Mouse (Mus musculus): Measurements from ENCODE around the gene Eif1ad. TPM values are rescaled to one million over a fixed set of nuclear protein-coding genes. Genes with fewer than 3 reads are reported as not detected.
A peak's percentile ranks its signal among the peaks of the same experiment; 100 is the strongest.

Gene Eif1ad
- polyA plus RNA-seq, 1 experiment from 2014 or later = 71.1 TPM

- H3K27ac ChIP-seq (ENCODE audit: low read depth) = no peak overlapping the region
- DNase-seq = no peak
- H3K4me3 ChIP-seq (ENCODE audit: low read depth, low read length) = no peak overlapping the region
- H3K9ac ChIP-seq = no peak overlapping the region
- WGBS = 86% methylated on average over 2 of the region's 2 CpGs
- no peak for TF ChIP-seq CTCF (IDR thresholded peaks at IDR 0.05; ENCODE audit: low read depth)
- H3K27me3 ChIP-seq (ENCODE audit: insufficient read depth, low read length) = no peaks in the 10 kb centered on the region
- H3K36me3 ChIP-seq (ENCODE audit: insufficient read depth) = peaks cover 31% of the 10 kb centered on the region
- no peak overlapping the region for H3K4me2 ChIP-seq
- H3K9me3 ChIP-seq (ENCODE audit: low read depth, low read length) = no peaks in the 10 kb centered on the region
- ATAC-seq (ENCODE audit: insufficient read depth) = no peak
- peaks cover 11% of the 10 kb centered on the region for H3K4me1 ChIP-seq (ENCODE audit: insufficient read depth)
Measured at GRCm38 (mm10) chr19:5364124-5364523, 2.4 kb upstream of the Eif1ad start.

- no peak for DNase-seq
- no peak for TF ChIP-seq CTCF (IDR thresholded peaks at IDR 0.05; ENCODE audit: low read depth)
- no peak for ATAC-seq (ENCODE audit: insufficient read depth)
- Histone ChIP-seq H3K4me3 (ENCODE audit: low read depth, low read length) (peak overlapping the region; percentile 97), H3K4me2 (peak overlapping the region; percentile 96), H3K36me3 (ENCODE audit: insufficient read depth) (peaks cover 47% of the 10 kb centered on the region), H3K27me3 (ENCODE audit: insufficient read depth, low read length) (no peaks in the 10 kb centered on the region), H3K9ac (peak overlapping the region; percentile 83), H3K27ac (ENCODE audit: low read depth) (peak overlapping the region; percentile 93; the same call in 1 of the 2 replicates), H3K9me3 (ENCODE audit: low read depth, low read length) (no peaks in the 10 kb centered on the region), H3K4me1 (ENCODE audit: insufficient read depth) (peaks cover 11% of the 10 kb centered on the region)
- whole genome bisulfite sequencing = 17% methylated on average over 11 of the region's 11 CpGs
Measured at GRCm38 (mm10) chr19:5365751-5366150, 790 bp upstream of the Eif1ad start.

GRCm38 (mm10) chr19:5367053-5367359 is 465 bp downstream of the Eif1ad start, which contains the start of gene Banf1:
Gene Banf1 (minus strand): TSS chr19:5367168.
- Histone ChIP-seq H3K4me2 (peak within 1 kb of the TSS; percentile 96), H3K9me3 (ENCODE audit: low read depth, low read length) (no peaks in the 10 kb centered on the region), H3K4me1 (ENCODE audit: insufficient read depth) (peaks cover 11% of the 10 kb centered on the region), H3K9ac (peak within 1 kb of the TSS; percentile 83), H3K27me3 (ENCODE audit: insufficient read depth, low read length) (no peaks in the 10 kb centered on the region), H3K36me3 (ENCODE audit: insufficient read depth) (peaks cover 58% of the 10 kb centered on the region), H3K4me3 (ENCODE audit: low read depth, low read length) (peak within 1 kb of the TSS; percentile 97), H3K27ac (ENCODE audit: low read depth) (peak within 1 kb of the TSS; percentile 93)
- TF ChIP-seq CTCF (IDR thresholded peaks at IDR 0.05; ENCODE audit: low read depth) = no peak
- WGBS = under 1% methylated on average over 33 of the region's 33 CpGs
- no peak for DNase-seq
- no peak for ATAC-seq (ENCODE audit: insufficient read depth)

- peaks cover 63% of the 10 kb centered on the region for H3K36me3 ChIP-seq (ENCODE audit: insufficient read depth)
- WGBS = 9% methylated on average over 11 of the region's 11 CpGs
- 0 out of 2 replicates have a peak overlapping the region, but pooled peaks have one; percentile 93 for H3K27ac ChIP-seq (ENCODE audit: low read depth)
- peaks cover 11% of the 10 kb centered on the region for H3K4me1 ChIP-seq (ENCODE audit: insufficient read depth)
- H3K9ac ChIP-seq = peak overlapping the region; percentile 83
- peak; percentile 36 for DNase-seq
- H3K9me3 ChIP-seq (ENCODE audit: low read depth, low read length) = no peaks in the 10 kb centered on the region
- peak overlapping the region; percentile 96 for H3K4me2 ChIP-seq
- peak overlapping the region; percentile 97 for H3K4me3 ChIP-seq (ENCODE audit: low read depth, low read length)
- no peaks in the 10 kb centered on the region for H3K27me3 ChIP-seq (ENCODE audit: insufficient read depth, low read length)
- ATAC-seq (ENCODE audit: insufficient read depth) = no peak
- no peak for TF ChIP-seq CTCF (IDR thresholded peaks at IDR 0.05; ENCODE audit: low read depth)
Measured at GRCm38 (mm10) chr19:5367455-5367854, 914 bp downstream of the Eif1ad start.

GRCm38 (mm10) chr19:5370932-5371331 is 4.4 kb downstream of the Eif1ad start:
- 83% methylated on average over 3 of the region's 3 CpGs for WGBS
- no peak overlapping the region for H3K27ac ChIP-seq (ENCODE audit: low read depth)
- ATAC-seq (ENCODE audit: insufficient read depth) (no peak), DNase-seq (peak; percentile 6)
- TF ChIP-seq CTCF (IDR thresholded peaks at IDR 0.05; ENCODE audit: low read depth) = peak; percentile 35
- H3K36me3 ChIP-seq (ENCODE audit: insufficient read depth) = peaks cover 58% of the 10 kb centered on the region
- H3K4me3 ChIP-seq (ENCODE audit: low read depth, low read length) = no peak overlapping the region
- no peaks in the 10 kb centered on the region for H3K27me3 ChIP-seq (ENCODE audit: insufficient read depth, low read length)
- H3K9ac ChIP-seq = no peak overlapping the region
- peaks cover 7% of the 10 kb centered on the region; the same call in 1 of the 2 replicates for H3K4me1 ChIP-seq (ENCODE audit: insufficient read depth)
- H3K9me3 ChIP-seq (ENCODE audit: low read depth, low read length) = no peaks in the 10 kb centered on the region
- no peak overlapping the region for H3K4me2 ChIP-seq

GRCm38 (mm10) chr19:5372724-5373123 is 6.2 kb downstream of the Eif1ad start:
- Histone ChIP-seq H3K4me2 (no peak overlapping the region), H3K4me1 (ENCODE audit: insufficient read depth) (peaks cover 6% of the 10 kb centered on the region; the same call in 1 of the 2 replicates), H3K36me3 (ENCODE audit: insufficient read depth) (peaks cover 70% of the 10 kb centered on the region), H3K4me3 (ENCODE audit: low read depth, low read length) (no peak overlapping the region), H3K27ac (ENCODE audit: low read depth) (no peak overlapping the region), H3K27me3 (ENCODE audit: insufficient read depth, low read length) (no peaks in the 10 kb centered on the region), H3K9me3 (ENCODE audit: low read depth, low read length) (no peaks in the 10 kb centered on the region), H3K9ac (no peak overlapping the region)
- no peak for DNase-seq
- 92% methylated on average over 7 of the region's 7 CpGs for WGBS
- no peak for ATAC-seq (ENCODE audit: insufficient read depth)
- no peak for TF ChIP-seq CTCF (IDR thresholded peaks at IDR 0.05; ENCODE audit: low read depth)

GRCm38 (mm10) chr19:5374177-5374576 is 7.6 kb downstream of the Eif1ad start:
- Histone ChIP-seq H3K4me2 (no peak overlapping the region), H3K27me3 (ENCODE audit: insufficient read depth, low read length) (no peaks in the 10 kb centered on the region), H3K4me1 (ENCODE audit: insufficient read depth) (no peaks in the 10 kb centered on the region), H3K36me3 (ENCODE audit: insufficient read depth) (peaks cover 71% of the 10 kb centered on the region), H3K9ac (no peak overlapping the region), H3K9me3 (ENCODE audit: low read depth, low read length) (no peaks in the 10 kb centered on the region), H3K4me3 (ENCODE audit: low read depth, low read length) (no peak overlapping the region), H3K27ac (ENCODE audit: low read depth) (no peak overlapping the region)
- ATAC-seq (ENCODE audit: insufficient read depth) (no peak), DNase-seq (no peak)
- TF ChIP-seq CTCF (IDR thresholded peaks at IDR 0.05; ENCODE audit: low read depth) = no peak
- 82% methylated on average over 4 of the region's 4 CpGs for WGBS

- no peak for TF ChIP-seq CTCF (IDR thresholded peaks at IDR 0.05; ENCODE audit: low read depth)
- Histone ChIP-seq H3K9me3 (ENCODE audit: low read depth, low read length) (no peaks in the 10 kb centered on the region), H3K4me2 (no peak overlapping the region), H3K4me1 (ENCODE audit: insufficient read depth) (no peaks in the 10 kb centered on the region), H3K36me3 (ENCODE audit: insufficient read depth) (peaks cover 71% of the 10 kb centered on the region), H3K4me3 (ENCODE audit: low read depth, low read length) (no peak overlapping the region), H3K9ac (no peak overlapping the region), H3K27ac (ENCODE audit: low read depth) (no peak overlapping the region), H3K27me3 (ENCODE audit: insufficient read depth, low read length) (no peaks in the 10 kb centered on the region)
- DNase-seq = no peak
- no peak for ATAC-seq (ENCODE audit: insufficient read depth)
- 67% methylated on average over 4 of the region's 4 CpGs for WGBS
Measured at GRCm38 (mm10) chr19:5374748-5375147, 8.2 kb downstream of the Eif1ad start.

Data from lung, embryonic 14.5 days (tissue).